Mouse (Mus musculus) kidney, embryonic 14.5 days (tissue): ENCODE results near the gene Radil. TPM values are rescaled to one million over a fixed set of nuclear protein-coding genes. Genes with fewer than 3 reads are reported as not detected.

Experiments used
- ATAC-seq: fragments of 200-750 bp; cut with Nextera tagmentation; 2 replicates; pipeline ENCODE4 v1.8.0; 2017; ENCODE audit warnings: moderate number of reproducible peaks, mild to moderate bottlenecking, moderate TSS enrichment, moderate library complexity; ENCODE audit not compliant: low FRiP score, low TSS enrichment
- H3K27ac ChIP-seq: fragments of 300-500 bp; sonication (generic); 2 replicates; pipeline ENCODE4 v1.5.1; 2014; ENCODE audit warnings: low read depth, mild to moderate bottlenecking, low read length, moderate library complexity, mixed read lengths
- H3K27me3 ChIP-seq: fragments of 300-500 bp; sonication (generic); 2 replicates; pipeline ENCODE4 v1.6.1; 2014; ENCODE audit warnings: mild to moderate bottlenecking, low read length; ENCODE audit not compliant: control insufficient read depth, insufficient read depth
- H3K36me3 ChIP-seq: fragments of 300-500 bp; sonication (generic); 2 replicates; pipeline ENCODE4 v1.6.1; 2014; ENCODE audit warnings: low read length, mixed read lengths; ENCODE audit not compliant: control insufficient read depth, insufficient read depth
- H3K4me1 ChIP-seq: fragments of 300-500 bp; sonication (generic); 2 replicates; pipeline ENCODE4 v1.6.1; 2014; ENCODE audit warnings: low read length, mixed read lengths; ENCODE audit not compliant: control insufficient read depth, insufficient read depth
- H3K4me2 ChIP-seq: fragments of 300-500 bp; sonication (generic); replicated peaks from 2 replicates; pipeline ENCODE4 v1.6.1; 2014; ENCODE audit warnings: low read depth, mild to moderate bottlenecking, low read length
- H3K4me3 ChIP-seq: fragments of 300-500 bp; sonication (generic); 2 replicates; pipeline ENCODE4 v1.5.1; 2014; ENCODE audit warnings: mild to moderate bottlenecking, low read length
- H3K9ac ChIP-seq: fragments of 300-500 bp; sonication (generic); 2 replicates; pipeline ENCODE4 v1.6.1; 2014; ENCODE audit warnings: low read depth, mild to moderate bottlenecking, low read length, moderate library complexity
- H3K9me3 ChIP-seq: fragments of 300-500 bp; sonication (generic); 2 replicates; pipeline ENCODE4 v1.6.1; 2016; ENCODE audit warnings: low read length; ENCODE audit not compliant: control insufficient read depth
- WGBS: fragments of 180-500 bp; shearing (Covaris S2); extraction: QIAGEN DNeasy Blood & Tissue Kit; methylation state at CpG from one replicate; pipeline ENCODE4 v1.1.7; 2014; 5-methylcytosine and 5-hydroxymethylcytosine counted together
- polyA plus RNA-seq: library from polyadenylated mRNA; unstranded; fragments of >200 nt; fragmentation: Nextera tagmentation; extraction: Ambion mirVana; gene quantifications from 2 replicates; pipeline ENCODE4 v1.2.1, GENCODE M21; 2014

Radil gene
- polyA plus RNA-seq, 1 experiment from 2014 or later: 1.7 TPM

DNA sequence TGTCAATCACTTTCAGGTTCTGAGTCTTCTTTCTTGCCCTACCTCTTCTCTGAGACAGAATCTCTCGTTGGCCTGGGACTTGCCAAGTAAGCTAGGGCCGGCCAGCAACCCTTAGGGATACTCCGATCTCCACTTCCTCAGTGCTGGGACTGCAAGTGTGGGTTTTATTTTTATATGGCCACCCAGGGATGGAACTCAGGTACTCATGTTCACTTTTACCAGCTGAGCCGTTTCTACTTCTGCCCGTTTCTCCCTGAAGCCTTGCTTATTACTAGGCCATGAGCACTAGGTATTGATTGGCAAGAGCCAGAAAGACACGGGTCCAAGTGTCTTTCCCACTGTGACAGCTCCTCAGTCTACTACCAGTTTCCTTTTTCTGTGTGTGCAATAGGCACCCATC, 87.9 kb downstream of the Radil start:
- Histone ChIP-seq H3K27me3 (no peaks in the 10 kb centered on the region), H3K9me3 (no peaks in the 10 kb centered on the region), H3K4me3 (peak overlapping the region; percentile 85; the same call in 1 of the 2 replicates), H3K4me2 (peak overlapping the region; percentile 83), H3K9ac (peak overlapping the region; percentile 48; the same call in 1 of the 2 replicates), H3K36me3 (peaks cover 10% of the 10 kb centered on the region), H3K27ac (peak overlapping the region; percentile 73; the same call in 1 of the 2 replicates), H3K4me1 (peaks cover 7% of the 10 kb centered on the region; the same call in 1 of the 2 replicates)
- 84% methylated on average over 6 of the region's 6 CpGs for WGBS
- no peak for ATAC-seq

GRCm38 (mm10) chr5:142462641-142462948, 88.3 kb downstream of the Radil start:
- no peak overlapping the region for H3K9ac ChIP-seq
- H3K27ac ChIP-seq: no peak overlapping the region
- peaks cover 7% of the 10 kb centered on the region; the same call in 1 of the 2 replicates for H3K4me1 ChIP-seq
- WGBS: 92% methylated on average over 2 of the region's 2 CpGs
- H3K36me3 ChIP-seq: peaks cover 12% of the 10 kb centered on the region
- no peak for ATAC-seq
- H3K27me3 ChIP-seq: no peaks in the 10 kb centered on the region
- H3K9me3 ChIP-seq: no peaks in the 10 kb centered on the region
- no peak overlapping the region for H3K4me3 ChIP-seq
- H3K4me2 ChIP-seq: no peak overlapping the region

DNA sequence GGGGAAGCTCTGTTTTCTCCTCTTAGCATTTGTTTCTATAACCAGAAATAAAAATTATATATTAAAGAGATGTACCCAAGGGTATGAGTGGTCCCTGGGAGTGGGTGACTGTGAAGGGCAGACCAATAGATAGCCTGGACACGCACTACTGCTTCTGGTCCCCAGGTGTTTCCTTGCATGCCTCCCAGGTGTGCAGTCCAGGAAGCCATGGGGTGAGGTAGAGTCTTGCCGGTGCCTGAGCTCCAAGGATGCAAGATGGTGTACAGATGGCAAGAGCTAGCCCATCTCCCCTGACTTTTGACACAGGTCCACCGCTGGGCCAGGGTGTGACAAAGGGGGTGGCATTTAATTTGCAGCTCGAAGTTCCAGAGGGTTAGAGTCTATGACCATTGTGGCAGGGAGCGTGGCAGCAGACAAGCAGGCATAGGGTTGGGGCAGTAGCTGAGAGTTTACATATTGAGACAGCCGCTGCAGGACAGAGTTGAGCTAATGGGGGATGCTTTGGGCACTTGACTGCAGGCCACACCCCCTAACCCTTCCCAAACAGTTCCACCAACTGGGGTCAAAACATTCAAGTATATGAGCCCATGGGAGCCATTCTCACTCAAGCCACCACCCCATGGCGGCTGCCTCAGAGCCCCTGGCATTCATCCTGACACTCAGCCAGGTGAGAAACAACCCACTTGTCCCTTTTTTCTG, 88.8 kb downstream of the Radil start:
- H3K4me3 ChIP-seq: no peak overlapping the region
- H3K9me3 ChIP-seq: no peaks in the 10 kb centered on the region
- no peak overlapping the region for H3K4me2 ChIP-seq
- ATAC-seq: no peak
- no peak overlapping the region for H3K9ac ChIP-seq
- H3K27ac ChIP-seq: no peak overlapping the region
- no peaks in the 10 kb centered on the region for H3K27me3 ChIP-seq
- peaks cover 7% of the 10 kb centered on the region; the same call in 1 of the 2 replicates for H3K4me1 ChIP-seq
- 93% methylated on average over 7 of the region's 7 CpGs for WGBS
- H3K36me3 ChIP-seq: peaks cover 17% of the 10 kb centered on the region

GRCm38 (mm10) chr5:142459834-142460233, 91.1 kb downstream of the Radil start:
- Histone ChIP-seq H3K9ac (no peak overlapping the region), H3K27me3 (no peaks in the 10 kb centered on the region), H3K4me1 (peaks cover 5% of the 10 kb centered on the region; the same call in 1 of the 2 replicates), H3K4me2 (no peak overlapping the region), H3K36me3 (peaks cover 37% of the 10 kb centered on the region), H3K27ac (no peak overlapping the region), H3K4me3 (no peak overlapping the region), H3K9me3 (no peaks in the 10 kb centered on the region)
- ATAC-seq: no peak
- 78% methylated on average over 5 of the region's 5 CpGs for WGBS

DNA sequence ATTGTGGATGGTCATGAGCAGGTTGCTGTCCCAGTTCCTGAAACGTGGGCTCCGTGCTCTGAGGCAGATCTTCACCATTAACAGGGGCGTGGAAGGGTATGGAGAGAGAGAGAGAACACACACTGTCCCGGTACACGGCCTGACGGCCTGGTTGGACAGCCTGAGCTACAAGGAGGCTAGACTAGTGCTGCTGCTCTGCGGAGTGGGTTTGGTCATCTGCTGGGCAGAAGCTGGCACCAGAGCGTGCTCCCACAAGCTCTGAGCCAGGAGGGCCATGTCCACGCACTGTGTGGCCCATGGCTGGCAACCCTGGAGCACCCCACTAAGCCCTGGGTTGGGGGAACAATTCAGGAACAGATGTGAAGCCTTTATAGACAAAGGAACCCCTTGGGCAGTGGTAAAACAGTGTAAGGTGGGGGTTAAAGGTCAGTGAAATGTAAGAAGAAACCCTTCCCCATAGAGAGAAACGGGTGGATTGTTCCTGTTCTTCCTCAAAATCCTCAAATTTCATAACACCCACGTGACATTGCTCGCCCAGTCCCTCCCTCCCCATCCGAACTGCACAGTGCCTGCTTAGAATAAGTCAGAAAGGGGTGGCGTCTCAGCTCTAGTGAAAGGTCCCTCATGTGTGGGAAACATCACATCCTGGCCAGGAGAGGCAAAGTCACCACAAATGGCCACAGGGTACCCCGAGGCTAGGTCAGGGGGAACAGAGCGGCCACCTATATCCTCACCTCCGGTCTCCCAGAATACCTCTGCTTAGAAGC, 91.9 kb downstream of the Radil start:
- ATAC-seq: no peak
- Histone ChIP-seq H3K9me3 (no peaks in the 10 kb centered on the region), H3K9ac (no peak overlapping the region), H3K27ac (no peak overlapping the region), H3K4me1 (no peaks in the 10 kb centered on the region), H3K4me3 (no peak overlapping the region), H3K27me3 (no peaks in the 10 kb centered on the region), H3K36me3 (peaks cover 45% of the 10 kb centered on the region), H3K4me2 (no peak overlapping the region)
- WGBS: 86% methylated on average over 17 of the region's 17 CpGs

DNA sequence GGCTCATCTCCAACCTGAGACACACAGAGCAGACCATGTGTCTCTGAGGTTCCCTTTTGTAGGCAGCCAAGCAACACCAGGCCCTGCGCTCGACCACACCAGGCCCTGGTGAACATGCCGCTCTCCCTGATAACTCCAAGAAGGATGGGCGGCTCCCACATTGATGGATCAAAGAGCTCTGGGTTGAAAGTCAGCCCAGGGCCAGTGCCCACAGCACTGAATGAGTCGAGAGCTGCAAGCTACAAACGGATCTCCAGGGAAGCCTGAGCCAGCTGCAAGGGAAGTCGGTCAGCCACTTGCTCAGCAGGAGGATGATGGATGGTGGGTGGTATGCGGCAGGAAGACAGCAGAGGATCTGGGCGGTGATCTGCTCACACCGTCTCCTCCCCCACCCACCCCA, 93.6 kb downstream of the Radil start:
- Histone ChIP-seq H3K27me3 (no peaks in the 10 kb centered on the region), H3K4me2 (no peak overlapping the region), H3K4me3 (no peak overlapping the region), H3K27ac (peak overlapping the region; percentile 51; the same call in 1 of the 2 replicates), H3K36me3 (peaks cover 59% of the 10 kb centered on the region), H3K4me1 (no peaks in the 10 kb centered on the region), H3K9ac (no peak overlapping the region), H3K9me3 (no peaks in the 10 kb centered on the region)
- 39% methylated on average over 10 of the region's 10 CpGs for WGBS
- no peak for ATAC-seq

GRCm38 (mm10) chr5:142456318-142456717, 94.6 kb downstream of the Radil start:
- no peak for ATAC-seq
- Histone ChIP-seq H3K27me3 (no peaks in the 10 kb centered on the region), H3K4me1 (no peaks in the 10 kb centered on the region), H3K9ac (no peak overlapping the region), H3K4me3 (no peak overlapping the region), H3K27ac (no peak overlapping the region; the same call in 1 of the 2 replicates), H3K4me2 (no peak overlapping the region), H3K36me3 (peaks cover 62% of the 10 kb centered on the region), H3K9me3 (no peaks in the 10 kb centered on the region)
- WGBS: 69% methylated on average over 15 of the region's 15 CpGs

DNA sequence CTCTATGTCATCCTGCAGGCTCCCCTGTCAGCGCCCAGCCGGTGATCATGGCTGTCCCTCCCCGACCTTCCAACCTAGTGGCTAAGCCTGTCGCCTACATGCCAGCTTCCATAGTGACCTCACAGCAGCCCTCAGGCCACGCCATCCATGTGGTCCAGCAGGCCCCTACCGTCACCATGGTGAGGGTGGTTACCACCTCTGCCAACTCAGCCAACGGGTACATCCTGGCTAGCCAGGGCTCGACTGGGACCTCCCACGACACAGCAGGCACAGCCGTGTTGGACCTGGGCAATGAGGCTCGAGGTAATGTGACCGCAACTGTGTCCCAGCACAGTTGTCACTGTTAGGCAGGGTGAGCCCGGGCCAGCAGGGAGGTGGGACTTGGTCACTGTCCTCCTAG, 97.2 kb downstream of the Radil start:
- Histone ChIP-seq H3K4me3 (no peak overlapping the region), H3K9ac (no peak overlapping the region), H3K4me1 (no peaks in the 10 kb centered on the region), H3K9me3 (no peaks in the 10 kb centered on the region), H3K27me3 (no peaks in the 10 kb centered on the region), H3K36me3 (peaks cover 77% of the 10 kb centered on the region), H3K27ac (no peak overlapping the region), H3K4me2 (no peak overlapping the region)
- ATAC-seq: no peak
- WGBS: 96% methylated on average over 13 of the region's 13 CpGs

- Histone ChIP-seq H3K27ac (no peak overlapping the region), H3K4me1 (0 out of 2 replicates have a peak, but pooled peaks cover 3% of the 10 kb centered on the region), H3K9ac (no peak overlapping the region), H3K4me3 (no peak overlapping the region), H3K27me3 (no peaks in the 10 kb centered on the region), H3K4me2 (no peak overlapping the region), H3K36me3 (peaks cover 61% of the 10 kb centered on the region), H3K9me3 (no peaks in the 10 kb centered on the region)
- ATAC-seq: peak; percentile 34; the same call in 1 of the 2 replicates
- 8% methylated on average over 1 of the region's 1 CpGs for WGBS
Measured at GRCm38 (mm10) chr5:142451759-142452158, 99.1 kb downstream of the Radil start.
